Mouse (Mus musculus) stomach, embryonic 14.5 days (tissue): ENCODE data around the gene Cdkn2b. TPM values are rescaled to one million over a fixed set of nuclear protein-coding genes. Genes with fewer than 3 reads are reported as not detected.

ENCODE experiments used
- ATAC-seq: fragments of 200-750 bp; cut with Nextera tagmentation; 2 replicates; pipeline ENCODE4 v1.8.0; 2017; ENCODE audit warnings: low read depth, moderate TSS enrichment; ENCODE audit not compliant: insufficient number of reproducible peaks, insufficient read depth, low FRiP score
- H3K27ac ChIP-seq: fragments of 300-500 bp; sonication (generic); 2 replicates; pipeline ENCODE4 v1.5.1; 2014; ENCODE audit warnings: mild to moderate bottlenecking, low read length, moderate library complexity, mixed read lengths
- H3K27me3 ChIP-seq: fragments of 300-500 bp; sonication (generic); 2 replicates; pipeline ENCODE4 v1.6.1; 2014; ENCODE audit warnings: low read length, control low read depth, mixed read lengths; ENCODE audit not compliant: control insufficient read depth, insufficient read depth
- H3K36me3 ChIP-seq: fragments of 300-500 bp; sonication (generic); 2 replicates; pipeline ENCODE4 v1.6.1; 2014; ENCODE audit warnings: mild to moderate bottlenecking, control low read depth, low read length, moderate library complexity, mixed read lengths; ENCODE audit not compliant: control insufficient read depth, insufficient read depth
- H3K4me1 ChIP-seq: fragments of 300-500 bp; sonication (generic); 2 replicates; pipeline ENCODE4 v1.6.1; 2014; ENCODE audit warnings: low read length, control low read depth, mixed read lengths; ENCODE audit not compliant: control insufficient read depth, insufficient read depth
- H3K4me2 ChIP-seq: fragments of 300-500 bp; sonication (generic); replicated peaks from 2 replicates; pipeline ENCODE4 v1.6.1; 2014; ENCODE audit warnings: low read depth, low read length, control low read depth
- H3K4me3 ChIP-seq: fragments of 300-500 bp; sonication (generic); 2 replicates; pipeline ENCODE4 v1.5.1; 2014; ENCODE audit warnings: low read depth, low read length, control low read depth
- H3K9ac ChIP-seq: fragments of 300-500 bp; sonication (generic); replicated peaks from 2 replicates; pipeline ENCODE4 v1.6.1; 2014; ENCODE audit warnings: low read depth, mild to moderate bottlenecking, control low read depth, low read length, moderate library complexity, mixed read lengths
- H3K9me3 ChIP-seq: fragments of 300-500 bp; sonication (generic); 2 replicates; pipeline ENCODE4 v1.6.1; 2016; ENCODE audit warnings: low read depth, low read length, control low read depth; ENCODE audit not compliant: control insufficient read depth
- WGBS: fragments of 180-500 bp; shearing (Covaris S2); extraction: QIAGEN DNeasy Blood & Tissue Kit; methylation state at CpG from one replicate; pipeline ENCODE4 v1.1.7; 2014; 5-methylcytosine and 5-hydroxymethylcytosine counted together
- polyA plus RNA-seq: library from polyadenylated mRNA; unstranded; fragments of >200 nt; fragmentation: Nextera tagmentation; extraction: Ambion mirVana; gene quantifications from 2 replicates; pipeline ENCODE4 v1.2.1, GENCODE M21; 2014

The Cdkn2b gene
- polyA plus RNA-seq, 1 experiment from 2014 or later, result 4.9 TPM

DNA sequence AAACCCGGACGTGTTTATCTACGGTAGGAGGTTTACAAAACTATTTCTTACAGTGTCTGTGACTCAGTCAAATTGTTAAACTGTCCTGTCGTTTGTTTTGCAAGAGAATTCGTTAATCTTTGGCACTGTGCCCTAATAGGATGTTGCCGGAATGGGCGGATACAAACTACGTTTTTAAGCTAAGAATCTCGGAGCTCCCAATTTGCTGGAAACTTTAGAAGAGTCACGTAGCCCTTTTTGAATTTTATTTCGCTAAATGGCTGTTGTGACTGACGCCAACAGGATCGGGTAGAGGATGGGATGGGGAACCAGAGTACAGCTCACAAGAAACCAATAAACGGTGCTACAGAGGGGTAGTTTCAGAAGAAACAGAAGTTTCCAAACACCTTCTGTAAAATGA is 36.8 kb downstream of the Cdkn2b start:
- H3K36me3 ChIP-seq, result no peaks in the 10 kb centered on the region
- no peak overlapping the region for H3K27ac ChIP-seq
- no peak for ATAC-seq
- H3K9ac ChIP-seq, result no peak overlapping the region
- 1% methylated on average over 14 of the region's 14 CpGs for WGBS
- no peak overlapping the region for H3K4me3 ChIP-seq
- H3K9me3 ChIP-seq, result no peaks in the 10 kb centered on the region
- no peaks in the 10 kb centered on the region for H3K4me1 ChIP-seq
- H3K4me2 ChIP-seq, result no peak overlapping the region
- H3K27me3 ChIP-seq, result peaks cover 72% of the 10 kb centered on the region

- Histone ChIP-seq H3K4me1 (no peaks in the 10 kb centered on the region), H3K36me3 (no peaks in the 10 kb centered on the region), H3K4me2 (no peak overlapping the region), H3K27ac (no peak overlapping the region), H3K9me3 (no peaks in the 10 kb centered on the region), H3K4me3 (no peak overlapping the region), H3K9ac (no peak overlapping the region), H3K27me3 (peaks cover 68% of the 10 kb centered on the region)
- no peak for ATAC-seq
- 1% methylated on average over 9 of the region's 9 CpGs for WGBS
These were observed 37.3 kb downstream of the Cdkn2b start for GRCm38 (mm10) chr4:89273585-89273984.

DNA sequence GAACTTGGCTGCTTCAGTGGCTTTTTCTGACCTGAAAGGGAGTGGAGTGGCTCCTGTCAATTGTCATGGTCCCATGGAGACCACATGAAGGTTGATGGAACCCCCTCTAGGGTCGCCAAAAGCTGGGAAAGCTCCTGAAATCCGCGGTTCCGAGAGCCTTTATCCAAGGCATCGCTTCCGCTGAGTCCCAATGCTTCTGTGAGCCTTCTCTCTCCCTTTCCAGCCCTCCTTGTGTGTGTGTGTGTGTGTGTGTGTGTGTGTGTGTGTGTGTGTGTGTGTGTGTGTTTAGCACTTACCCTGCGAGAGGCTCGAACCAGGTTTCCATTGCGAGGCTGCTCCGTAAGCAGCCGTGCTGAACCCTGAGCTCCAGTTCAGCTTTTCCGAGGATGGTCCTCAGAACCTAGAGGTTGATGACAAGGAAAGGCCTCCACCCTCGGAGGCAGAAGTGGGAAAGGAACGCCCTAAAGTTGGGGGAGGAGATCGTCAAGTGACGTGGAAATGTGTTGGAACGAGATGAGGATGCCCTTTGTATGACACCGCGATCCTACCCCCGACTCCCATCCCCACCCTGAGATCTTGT is 37.8 kb downstream of the Cdkn2b start:
- no peaks in the 10 kb centered on the region for H3K9me3 ChIP-seq
- no peaks in the 10 kb centered on the region for H3K36me3 ChIP-seq
- peaks cover 64% of the 10 kb centered on the region for H3K27me3 ChIP-seq
- H3K27ac ChIP-seq, result no peak overlapping the region
- no peak overlapping the region for H3K9ac ChIP-seq
- H3K4me2 ChIP-seq, result no peak overlapping the region
- no peak overlapping the region for H3K4me3 ChIP-seq
- no peaks in the 10 kb centered on the region for H3K4me1 ChIP-seq
- ATAC-seq, result no peak
- under 1% methylated on average over 20 of the region's 20 CpGs for WGBS

DNA sequence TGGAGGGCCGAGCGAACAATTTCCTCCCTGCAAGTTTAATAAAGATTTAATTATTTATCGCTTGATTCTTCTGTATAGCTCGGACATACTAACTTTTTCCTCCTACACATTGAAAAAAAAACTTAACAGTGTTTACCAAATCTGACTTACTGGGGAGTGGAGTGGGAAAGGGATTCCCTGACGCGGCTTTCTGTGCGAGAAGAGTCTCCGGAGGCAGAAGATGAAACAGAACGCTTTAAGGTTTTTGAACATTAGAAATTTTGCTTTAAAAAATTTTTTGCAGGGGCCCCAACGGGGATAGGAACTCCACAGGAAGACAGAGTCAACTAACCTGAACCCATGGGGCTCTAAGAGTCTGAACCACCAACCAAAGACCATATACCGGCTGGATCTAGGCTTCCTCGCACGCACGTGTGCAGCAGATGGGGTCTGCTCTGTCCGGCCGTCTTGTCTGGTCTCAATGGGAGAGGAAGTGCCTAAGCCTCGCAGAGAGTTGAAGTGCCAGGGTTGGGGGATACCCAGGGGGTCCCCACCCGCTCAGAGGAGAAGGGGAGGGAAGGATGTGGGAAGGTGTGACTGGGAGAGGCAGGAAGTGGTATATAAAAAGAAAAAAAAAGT is 38.6 kb downstream of the Cdkn2b start:
- H3K27ac ChIP-seq, result no peak overlapping the region
- no peak overlapping the region for H3K9ac ChIP-seq
- H3K27me3 ChIP-seq, result peaks cover 56% of the 10 kb centered on the region
- no peaks in the 10 kb centered on the region for H3K9me3 ChIP-seq
- no peak for ATAC-seq
- H3K4me2 ChIP-seq, result no peak overlapping the region
- H3K36me3 ChIP-seq, result no peaks in the 10 kb centered on the region
- no peaks in the 10 kb centered on the region for H3K4me1 ChIP-seq
- WGBS, result 6% methylated on average over 18 of the region's 18 CpGs
- no peak overlapping the region for H3K4me3 ChIP-seq

DNA sequence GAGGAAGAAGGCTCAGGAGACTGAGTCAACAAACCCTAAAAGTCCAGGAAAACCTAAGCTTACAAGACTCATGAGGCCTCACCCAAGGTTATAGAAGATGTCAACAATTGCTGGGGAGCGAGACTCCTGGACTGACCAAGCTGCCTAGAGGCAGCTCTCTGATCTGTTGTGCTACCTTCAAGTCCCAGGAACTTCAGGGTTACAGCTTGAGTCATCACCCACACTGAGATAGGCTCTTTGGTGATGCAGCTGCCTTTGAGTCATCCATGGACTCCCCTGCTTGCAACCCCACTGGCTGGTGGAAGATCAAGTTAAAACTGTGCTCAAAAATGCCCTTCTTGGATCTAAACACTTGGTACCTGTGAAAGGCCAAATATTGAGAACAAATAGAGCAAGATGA is 53.1 kb downstream of the Cdkn2b start:
- Histone ChIP-seq H3K4me1 (no peaks in the 10 kb centered on the region), H3K27ac (no peak overlapping the region), H3K9ac (no peak overlapping the region), H3K4me2 (no peak overlapping the region), H3K27me3 (no peaks in the 10 kb centered on the region), H3K9me3 (no peaks in the 10 kb centered on the region), H3K36me3 (no peaks in the 10 kb centered on the region), H3K4me3 (no peak overlapping the region)
- no peak for ATAC-seq
- 86% methylated on average over 1 of the region's 1 CpGs for WGBS

Other genes with a start within 250 kb of the Cdkn2b start
- gene Mtap, start 173.9 kb downstream of the Cdkn2b start, polyA plus RNA-seq, result 73.0 and 74.6 TPM in 2 replicates
- gene Cdkn2a, start 16.4 kb downstream of the Cdkn2b start, polyA plus RNA-seq, result not detected in 2 replicates